Mouse (Mus musculus): Measurements from ENCODE around the gene Neurl2.
"Not testable (repeated sequence)": the region's sequence is repeated elsewhere in the genome, so short reads cannot be mapped to it uniquely, and the experiment has no call there.

The Neurl2 gene

DNA sequence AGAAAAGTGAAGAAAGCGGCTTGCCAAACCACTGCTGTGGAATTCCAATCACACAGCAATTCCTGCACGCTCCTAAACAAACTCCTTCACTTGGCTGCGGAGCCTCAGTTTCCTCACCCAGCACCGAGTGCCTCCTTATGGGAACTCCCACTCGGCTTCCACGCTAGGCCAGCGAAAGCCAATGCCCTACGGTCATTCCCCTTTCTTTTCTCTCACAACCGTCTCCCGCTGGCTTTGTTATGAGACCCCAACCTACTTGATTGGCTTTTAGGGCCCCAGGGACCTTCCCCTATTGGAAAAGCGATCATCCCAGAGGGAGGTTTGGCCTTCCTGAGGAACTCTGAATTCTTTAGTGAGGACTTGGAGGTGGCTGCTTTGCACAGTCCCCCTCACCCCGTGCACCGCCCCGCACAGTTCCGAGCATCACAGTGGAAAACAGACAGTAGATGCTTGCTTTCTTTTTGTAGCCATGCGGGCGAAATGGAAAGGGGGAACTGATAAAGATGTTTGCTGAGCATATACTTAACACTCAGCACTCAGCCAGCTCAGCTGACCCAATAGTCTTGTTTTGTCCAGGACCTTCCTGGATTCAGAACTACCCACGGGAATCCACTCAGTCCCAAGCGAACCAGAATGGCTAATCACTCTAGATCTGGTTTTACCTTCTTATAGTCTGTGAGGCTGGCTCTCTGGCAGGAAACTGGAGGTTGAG, 24.7 kb upstream of the Neurl2 start:
- no peak for DNase-seq (ENCODE audit: low spot score in 2 of 2)

- no peak for DNase-seq (ENCODE audit: low spot score in 2 of 2)
Measured at GRCm38 (mm10) chr2:164857101-164857821, 24.0 kb upstream of the Neurl2 start, which contains the start of gene Pltp. Pltp (minus strand) TSS chr2:164857711.

GRCm38 (mm10) chr2:164856309-164857100, 23.2 kb upstream of the Neurl2 start:
- no peak for DNase-seq (ENCODE audit: low spot score in 2 of 2)

DNA sequence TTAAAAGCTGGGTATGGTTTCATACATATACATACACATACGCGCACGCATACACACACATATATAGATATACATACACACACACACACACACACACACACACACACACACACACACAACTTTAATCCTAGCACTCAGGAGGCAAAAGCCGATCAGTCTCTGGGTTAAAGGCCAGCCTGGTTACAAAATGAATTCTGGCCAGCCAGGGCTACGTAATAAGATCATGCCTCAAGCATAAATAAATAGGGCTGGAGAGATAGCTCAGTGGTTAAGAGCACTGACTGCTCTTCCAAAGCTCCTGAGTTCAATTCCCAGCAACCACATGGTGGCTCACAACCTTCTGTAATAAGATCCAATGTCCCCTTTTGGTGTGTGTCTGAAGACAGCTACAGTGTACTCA, 22.3 kb upstream of the Neurl2 start:
- not testable (repeated sequence) for DNase-seq (ENCODE audit: low spot score in 2 of 2)

GRCm38 (mm10) chr2:164850061-164850460, 16.8 kb upstream of the Neurl2 start:
- DNase-seq (ENCODE audit: low spot score in 2 of 2), result no peak

- DNase-seq (ENCODE audit: low spot score in 2 of 2), result no peak
Measured at GRCm38 (mm10) chr2:164845782-164846181, 12.5 kb upstream of the Neurl2 start.

- no peak for DNase-seq (ENCODE audit: low spot score in 2 of 2)
Measured at GRCm38 (mm10) chr2:164835164-164835563, 1.9 kb upstream of the Neurl2 start.

DNA sequence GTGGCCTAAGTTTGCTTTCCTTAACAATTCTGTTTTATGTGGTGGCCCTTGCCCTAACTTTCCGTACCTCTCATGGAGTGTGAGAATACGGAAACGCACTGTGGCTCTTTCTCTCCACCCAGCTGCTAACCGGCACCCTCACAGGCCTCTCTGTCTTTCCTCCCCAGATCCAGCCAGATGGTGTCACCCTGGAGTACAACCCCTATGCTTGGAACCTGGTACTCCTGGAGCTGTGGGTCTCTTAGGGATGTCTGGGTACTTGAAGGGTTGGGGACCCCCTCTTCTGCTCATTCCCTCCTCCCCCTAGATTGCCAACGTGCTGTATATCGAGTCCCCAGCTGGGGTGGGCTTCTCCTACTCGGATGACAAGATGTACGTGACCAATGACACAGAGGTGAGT, 1.3 kb upstream of the Neurl2 start:
- DNase-seq (ENCODE audit: low spot score in 2 of 2), result peak in 1 of 2 experiments; percentile 33

- DNase-seq (ENCODE audit: low spot score in 2 of 2), result peak; percentile 74 to 75
Measured at GRCm38 (mm10) chr2:164832748-164833301, 431 bp downstream of the Neurl2 start, which contains the start of gene Ctsa. Ctsa (plus strand) TSS chr2:164832873.

- DNase-seq (ENCODE audit: low spot score in 2 of 2), result no peak
Measured at GRCm38 (mm10) chr2:164832032-164832747, 1.1 kb downstream of the Neurl2 start.

DNA sequence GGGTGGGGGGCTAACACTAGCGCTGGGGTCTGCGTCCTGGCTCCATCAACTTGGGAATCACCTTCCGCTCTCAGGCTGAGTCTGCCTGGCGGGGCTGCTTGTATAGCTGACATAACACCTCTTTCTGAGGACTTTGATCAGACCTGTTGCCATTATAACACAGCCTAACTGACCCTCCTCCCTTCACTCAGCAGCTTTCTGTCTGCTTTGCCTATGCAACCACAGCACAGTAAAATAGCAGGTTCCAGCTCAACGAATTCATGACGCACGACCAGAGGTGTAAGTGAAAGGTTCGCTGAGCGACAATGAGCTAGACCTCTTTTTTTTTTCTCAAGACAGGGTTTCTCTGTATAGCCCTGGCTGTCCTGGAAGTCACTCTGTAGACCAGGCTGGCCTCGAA, 2.2 kb downstream of the Neurl2 start:
- no peak for DNase-seq (ENCODE audit: low spot score in 2 of 2)

GRCm38 (mm10) chr2:164829090-164829489, 4.2 kb downstream of the Neurl2 start:
- no peak for DNase-seq (ENCODE audit: low spot score in 2 of 2)

GRCm38 (mm10) chr2:164828437-164828836, 4.8 kb downstream of the Neurl2 start, which contains the start of gene Spata25:
Spata25 (minus strand) TSS chr2:164828537.
- no peak for DNase-seq (ENCODE audit: low spot score in 2 of 2)

DNA sequence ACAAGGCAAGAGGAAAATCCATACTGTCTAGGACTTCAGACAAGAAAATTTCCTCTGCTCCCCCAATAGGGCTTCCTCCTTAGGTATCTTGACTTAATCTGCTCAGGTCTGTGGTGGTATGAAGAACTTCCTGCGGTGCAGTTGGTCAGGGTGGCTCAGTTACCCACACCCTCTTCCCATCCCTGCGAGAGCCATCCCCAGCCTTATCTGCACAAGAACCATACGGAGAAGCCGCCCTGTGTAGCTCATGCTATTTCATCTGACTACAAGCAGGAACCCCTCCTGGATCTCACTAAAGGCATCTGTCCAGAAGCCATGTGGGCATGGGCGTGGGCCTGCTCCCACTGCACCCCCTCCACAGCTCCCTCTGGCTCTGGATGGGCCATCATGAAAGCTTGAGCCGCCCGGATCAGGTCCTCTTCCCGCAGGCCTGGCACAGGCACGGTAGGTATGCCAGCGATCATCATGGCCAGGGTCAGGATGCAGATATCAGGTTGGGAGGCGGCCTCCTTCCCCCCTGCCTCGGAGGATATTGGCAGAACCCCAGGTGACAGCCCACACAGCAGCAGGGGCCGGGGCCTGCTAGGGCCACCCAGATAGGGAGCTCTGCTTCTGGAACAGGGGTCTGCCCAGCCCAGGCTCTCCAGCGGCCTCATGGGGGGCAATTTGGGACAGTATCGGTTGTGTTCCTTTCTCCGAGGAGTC, 6.0 kb downstream of the Neurl2 start:
- DNase-seq (ENCODE audit: low spot score in 2 of 2), result no peak

GRCm38 (mm10) chr2:164825521-164825920, 7.7 kb downstream of the Neurl2 start:
- DNase-seq (ENCODE audit: low spot score in 2 of 2), result no peak

DNA sequence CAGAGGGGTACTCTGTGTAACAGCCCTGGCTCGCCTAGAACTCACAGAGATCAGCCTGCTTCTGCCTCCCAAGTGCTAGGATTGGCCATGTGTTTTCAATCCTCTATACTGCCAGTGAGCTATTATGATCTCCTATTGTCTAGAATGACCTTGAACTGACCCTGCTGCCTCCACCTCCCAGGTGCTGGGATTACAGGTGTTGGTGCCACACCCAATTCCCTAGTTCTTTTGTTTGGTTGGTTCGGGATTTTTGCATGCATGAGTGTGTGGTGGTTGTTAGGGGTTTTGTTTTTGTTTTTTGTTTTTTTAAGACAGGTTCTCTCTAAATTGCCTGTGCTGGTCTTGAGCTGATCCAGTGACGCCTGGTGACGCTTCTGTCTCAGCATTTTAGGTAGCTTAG, 9.3 kb downstream of the Neurl2 start:
- no peak for DNase-seq (ENCODE audit: low spot score in 2 of 2)

GRCm38 (mm10) chr2:164823181-164823585, 10.1 kb downstream of the Neurl2 start:
- no peak for DNase-seq (ENCODE audit: low spot score in 2 of 2)

DNA sequence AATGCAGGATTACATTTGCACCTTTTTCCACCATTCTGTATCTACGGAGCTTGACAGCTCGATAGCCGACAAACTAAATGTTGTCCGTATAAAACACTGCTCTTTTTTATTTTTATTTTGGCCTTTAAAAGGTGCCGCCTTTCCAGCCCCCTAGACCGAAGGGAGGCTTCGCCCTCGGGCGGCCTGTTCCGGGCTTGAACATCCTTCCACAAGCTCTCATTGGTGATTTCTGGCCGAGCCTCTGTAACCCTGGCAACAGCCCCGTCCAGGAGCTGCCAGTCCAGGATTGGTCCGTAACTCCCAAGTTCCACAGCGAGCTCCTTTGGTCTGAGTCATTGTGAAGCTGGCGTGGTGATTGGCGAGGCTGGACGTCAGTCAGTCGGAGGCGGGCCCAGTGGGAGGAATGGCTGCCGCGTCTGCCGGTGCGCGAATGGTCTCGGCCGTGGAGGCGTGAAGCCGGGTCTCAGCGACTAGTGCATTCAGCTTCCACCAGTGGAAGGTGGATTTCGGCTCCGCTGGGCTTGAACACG, 10.6 kb downstream of the Neurl2 start, which contains the start of gene Zswim1:
Gene Zswim1, plus strand, starts transcription at position 51 of the 530 bp plus-strand sequence.
- DNase-seq (ENCODE audit: low spot score in 2 of 2), result peak; percentile 99 to 100

- no peak for DNase-seq (ENCODE audit: low spot score in 2 of 2)
Measured at GRCm38 (mm10) chr2:164821060-164821459, 12.2 kb downstream of the Neurl2 start.

DNA sequence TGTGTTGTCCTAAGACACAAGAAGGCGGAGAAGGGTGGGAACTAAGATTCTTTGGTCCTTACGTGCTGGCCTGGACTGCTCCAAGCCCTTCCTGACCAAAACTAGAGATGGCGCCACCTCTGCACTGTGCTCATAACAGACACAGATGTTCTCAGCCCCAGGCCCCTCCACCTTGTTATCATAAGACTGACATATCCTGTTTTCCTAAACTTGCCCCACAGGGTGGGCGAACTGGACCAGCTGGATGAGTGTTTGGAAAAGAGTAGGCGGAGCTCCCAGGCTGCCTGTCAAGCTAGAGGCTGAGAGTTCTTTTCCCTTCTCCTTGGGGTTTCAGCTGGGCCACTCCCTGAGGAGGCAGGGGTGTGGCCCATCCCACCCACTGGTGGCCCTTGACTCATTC, 15.6 kb downstream of the Neurl2 start:
- no peak for DNase-seq (ENCODE audit: low spot score in 2 of 2)
